Mouse (Mus musculus) CD4-positive, CD25-positive, alpha-beta regulatory T cell, adult 9 weeks (primary cell): Measurements from ENCODE around the gene Tbp. TPM values are rescaled to one million over a fixed set of nuclear protein-coding genes. Genes with fewer than 3 reads are reported as not detected.

Experiments
- polyA plus RNA-seq: library from polyadenylated mRNA; unstranded; fragments of 100-300 nt; shearing (Covaris generic); gene quantifications from one replicate; pipeline ENCODE4 v1.2.1, GENCODE M21; 2017

Tbp gene
- 62.5 TPM for polyA plus RNA-seq

GRCm38 (mm10) chr17:15499656-15500394 is at the start of gene Tbp, which contains the start of gene Psmb1:
Gene Tbp (plus strand): TSS chr17:15499888.
Gene Psmb1 (minus strand): TSS chr17:15499751.

DNA sequence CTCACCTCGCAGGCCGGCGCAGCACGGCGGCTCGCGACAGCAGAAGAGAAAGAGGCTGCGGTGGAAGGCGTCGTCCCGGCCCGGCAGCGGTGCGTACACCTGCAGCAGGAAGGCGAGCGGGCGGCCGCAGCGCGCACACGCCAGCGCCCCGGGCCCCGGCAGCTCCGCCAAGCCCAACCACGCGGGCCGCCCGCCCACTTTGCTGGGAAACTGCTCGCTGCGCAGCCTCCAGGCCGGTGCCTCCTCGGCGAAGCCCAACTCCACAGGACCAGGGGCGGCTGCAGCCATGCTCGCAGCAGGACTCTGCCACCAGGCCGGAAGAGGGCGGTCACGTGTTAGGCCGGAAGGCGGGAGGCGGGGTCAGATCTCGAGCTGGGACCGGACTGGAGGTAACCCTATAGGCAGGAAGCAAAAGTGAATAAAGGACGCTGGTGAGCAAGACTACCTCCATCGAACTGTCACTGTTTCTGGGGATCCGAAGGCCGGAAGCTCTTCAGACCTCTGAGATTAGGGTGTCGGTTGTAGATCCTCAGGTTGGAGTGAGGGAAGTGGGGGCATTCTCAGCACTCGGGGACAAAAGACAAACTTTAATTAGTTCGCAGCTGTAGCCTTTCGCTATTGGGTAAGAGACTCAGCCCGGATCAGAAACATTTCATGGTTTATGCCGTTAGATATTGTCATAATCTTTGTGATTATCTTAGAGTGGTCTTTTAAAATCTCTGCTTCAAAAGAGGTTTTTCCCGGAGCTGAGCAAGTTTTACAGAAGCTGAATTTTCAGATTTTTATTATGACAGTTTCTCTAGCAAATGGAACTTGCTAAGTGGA is 27.5 kb downstream of the Tbp start, which contains the start of gene Pdcd2:
Pdcd2 (minus strand) TSS at position 316 of the 825 bp plus-strand sequence.

GRCm38 (mm10) chr17:15564014-15564927 is 64.6 kb downstream of the Tbp start, which contains the start of gene Prdm9:
Gene Prdm9 (minus strand): TSS chr17:15564354.

Other genes with a start within 250 kb of the Tbp start
- gene Dll1, start 123.0 kb upstream of the Tbp start, polyA plus RNA-seq: 0.15 TPM
- gene Fam120b, start 103.7 kb upstream of the Tbp start, polyA plus RNA-seq: 58.2 TPM
- gene Psmb1, start 137 bp upstream of the Tbp start, polyA plus RNA-seq: 305 TPM
- 23.1 TPM for gene Pdcd2, start 27.4 kb downstream of the Tbp start, polyA plus RNA-seq
- 10.2 TPM for gene Prdm9, start 64.5 kb downstream of the Tbp start, polyA plus RNA-seq
- gene Chd1, start 205.1 kb downstream of the Tbp start, polyA plus RNA-seq: 10.9 TPM